Mouse (Mus musculus) spleen, adult 12 weeks (tissue): ENCODE measurements around the gene Fes.

Experiments
- DNase-seq: peaks from one replicate; pipeline ENCODE4 v3.0.0; 2022; ENCODE audit warnings: low spot score

Fes gene

DNA sequence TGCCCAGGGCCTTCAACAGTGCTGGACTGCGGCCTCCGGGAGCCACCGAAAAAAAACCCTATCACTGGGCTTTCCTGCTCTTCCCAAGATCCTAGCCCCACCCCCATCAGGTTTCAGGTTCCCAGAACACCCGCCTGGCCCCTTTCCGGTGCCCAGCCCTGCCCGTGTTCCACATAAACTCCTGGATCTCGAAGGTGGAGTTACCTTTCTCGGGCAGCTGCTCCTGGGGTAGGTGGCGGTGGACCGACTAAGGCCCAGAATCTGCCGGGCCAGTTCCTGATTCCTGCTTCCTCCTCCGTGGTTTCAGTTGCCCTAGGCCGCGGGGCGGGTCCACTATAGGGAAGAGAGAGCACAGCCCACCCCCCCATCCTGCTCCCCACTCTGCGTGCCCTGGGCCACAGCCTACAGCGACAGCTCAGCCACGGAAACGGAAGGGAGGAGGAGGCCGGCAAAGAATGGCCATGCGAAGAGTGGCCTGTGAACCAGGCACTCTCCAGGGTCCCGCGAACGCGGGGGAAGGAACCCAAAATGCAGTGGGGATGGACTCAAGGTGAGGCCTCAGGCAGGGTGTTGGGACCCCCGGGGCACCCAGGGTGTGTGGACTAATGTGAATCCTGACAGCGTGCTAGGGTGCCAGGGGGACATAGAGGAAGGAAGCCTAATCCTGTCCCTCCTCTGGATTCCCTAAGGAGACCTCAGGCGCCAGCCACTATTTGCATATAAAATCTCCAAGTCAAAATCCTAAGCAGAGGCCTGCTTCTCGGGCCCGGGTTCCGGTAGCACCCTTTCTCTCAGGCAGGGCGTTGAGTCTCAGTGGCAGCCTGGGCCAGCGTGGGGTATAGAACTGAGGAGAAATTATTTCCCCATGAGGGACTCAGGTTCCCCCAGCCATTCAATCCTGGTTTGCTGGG lies at the start of gene Fes:
Gene Fes (minus strand): TSS at position 314 of the 911 bp plus-strand sequence.
- no peak for DNase-seq

DNA sequence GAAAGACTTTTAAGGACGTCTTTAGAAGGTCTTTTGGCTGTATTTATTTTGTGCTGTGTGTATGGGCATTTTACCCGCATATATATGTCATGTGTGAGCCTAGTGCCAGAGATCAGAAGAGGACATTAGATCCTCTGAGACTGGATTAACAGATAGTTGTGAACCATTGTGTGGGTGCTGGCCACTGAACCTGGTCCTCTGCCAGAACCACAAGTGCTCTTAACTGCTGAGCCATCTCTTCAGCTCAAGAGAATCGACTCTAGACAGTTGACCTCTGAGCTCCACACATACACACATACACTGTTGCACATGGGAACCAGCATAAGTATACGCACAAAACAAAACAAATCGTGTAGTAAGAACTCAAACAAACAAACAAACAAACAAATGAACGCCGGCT lies 48.8 kb upstream of the Fes start:
- no peak for DNase-seq

DNA sequence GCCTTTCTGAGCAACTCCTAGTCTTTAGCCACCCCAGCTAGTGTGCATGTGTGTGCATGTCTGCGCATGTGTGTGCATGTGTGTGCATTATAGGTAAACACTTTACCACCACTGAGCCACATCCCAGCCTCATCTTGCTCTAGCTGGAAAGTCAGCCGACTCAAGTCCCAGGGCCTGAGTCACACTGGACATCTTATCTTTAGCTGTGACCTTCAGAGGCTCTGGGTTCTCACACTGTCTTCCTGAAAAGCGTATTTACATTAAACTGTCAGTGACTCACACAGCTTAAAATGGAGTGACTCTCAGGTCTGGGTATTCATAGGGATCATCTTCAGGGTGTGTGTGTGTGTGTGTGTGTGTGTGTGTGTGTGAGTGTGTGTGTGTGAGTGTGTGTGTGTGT lies 47.8 kb upstream of the Fes start:
- DNase-seq = no peak

DNA sequence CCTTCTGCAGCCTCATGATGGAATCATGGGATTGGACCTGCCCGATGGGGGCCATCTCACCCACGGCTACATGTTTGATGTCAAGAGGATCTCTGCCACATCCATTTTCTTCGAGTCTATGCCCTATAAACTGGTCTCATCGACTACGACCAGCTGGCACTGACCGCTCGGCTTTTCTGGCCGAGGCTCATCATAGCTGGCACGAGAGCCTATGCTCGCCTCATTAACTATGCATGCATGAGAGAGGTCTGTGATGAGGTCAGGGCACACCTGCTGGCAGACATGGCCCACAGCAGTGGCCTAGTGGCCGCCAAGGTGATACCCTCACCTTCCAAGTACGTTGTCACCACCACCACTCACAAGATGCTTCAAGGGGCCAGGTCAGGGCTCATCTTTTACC lies 41.9 kb upstream of the Fes start:
- DNase-seq = no peak

DNA sequence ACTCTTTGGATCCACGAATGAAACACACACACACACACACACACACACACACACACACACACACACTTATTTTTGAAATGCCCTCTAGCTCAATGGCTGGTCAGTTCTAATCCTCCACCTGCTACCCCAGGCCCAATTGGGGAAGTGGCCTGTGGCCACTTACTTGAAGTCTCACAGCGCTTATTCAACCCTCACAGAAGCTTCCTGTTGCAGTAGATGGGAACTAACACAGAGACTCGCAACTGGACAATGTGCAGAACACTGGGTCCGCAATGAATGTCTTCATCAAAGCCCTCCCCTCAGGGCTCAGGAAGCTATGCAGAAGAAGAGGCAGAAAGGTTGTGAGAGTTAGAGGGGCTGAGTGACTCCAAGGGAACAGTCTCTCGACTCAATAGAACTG lies 40.0 kb upstream of the Fes start:
- no peak for DNase-seq

DNA sequence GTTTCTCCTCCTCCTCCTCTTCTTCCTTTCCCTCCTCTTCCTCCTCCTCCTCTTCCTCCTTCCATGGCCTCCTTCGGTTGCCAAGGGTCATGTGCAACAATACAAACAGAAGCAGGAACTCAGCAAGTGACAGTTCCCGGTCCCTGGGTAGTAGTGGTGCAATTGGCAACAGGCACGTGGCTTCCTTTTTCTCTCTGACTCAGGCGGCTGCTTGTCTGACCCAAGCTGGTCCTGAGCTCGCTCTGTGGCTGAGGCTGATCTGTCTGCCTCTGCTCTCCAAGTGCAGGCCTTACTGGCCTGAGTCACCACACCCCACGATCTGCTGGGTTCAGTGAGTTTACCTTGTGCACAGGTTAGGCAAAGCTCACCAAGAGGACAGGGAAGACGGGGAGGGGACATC lies 38.6 kb upstream of the Fes start:
- no peak for DNase-seq

DNA sequence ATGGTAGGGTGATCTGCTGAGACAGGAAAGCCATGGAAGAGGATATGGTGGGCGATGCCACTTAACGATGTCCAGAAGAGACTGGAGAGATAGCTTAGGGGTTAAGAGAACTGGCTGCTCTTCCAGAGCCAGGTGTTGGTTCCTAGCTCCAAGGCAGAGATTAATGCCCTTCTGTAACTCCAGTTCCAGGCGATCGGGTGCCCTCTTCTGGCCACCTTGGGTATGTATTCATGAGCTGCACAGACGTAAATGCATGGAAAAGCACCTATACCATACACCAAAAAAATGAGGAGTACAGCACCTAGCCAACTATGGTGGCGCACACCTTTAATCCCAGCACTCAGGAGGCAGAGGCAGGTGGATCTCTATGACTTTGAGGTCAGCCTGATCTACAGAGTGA lies 37.0 kb upstream of the Fes start:
- DNase-seq = no peak

DNA sequence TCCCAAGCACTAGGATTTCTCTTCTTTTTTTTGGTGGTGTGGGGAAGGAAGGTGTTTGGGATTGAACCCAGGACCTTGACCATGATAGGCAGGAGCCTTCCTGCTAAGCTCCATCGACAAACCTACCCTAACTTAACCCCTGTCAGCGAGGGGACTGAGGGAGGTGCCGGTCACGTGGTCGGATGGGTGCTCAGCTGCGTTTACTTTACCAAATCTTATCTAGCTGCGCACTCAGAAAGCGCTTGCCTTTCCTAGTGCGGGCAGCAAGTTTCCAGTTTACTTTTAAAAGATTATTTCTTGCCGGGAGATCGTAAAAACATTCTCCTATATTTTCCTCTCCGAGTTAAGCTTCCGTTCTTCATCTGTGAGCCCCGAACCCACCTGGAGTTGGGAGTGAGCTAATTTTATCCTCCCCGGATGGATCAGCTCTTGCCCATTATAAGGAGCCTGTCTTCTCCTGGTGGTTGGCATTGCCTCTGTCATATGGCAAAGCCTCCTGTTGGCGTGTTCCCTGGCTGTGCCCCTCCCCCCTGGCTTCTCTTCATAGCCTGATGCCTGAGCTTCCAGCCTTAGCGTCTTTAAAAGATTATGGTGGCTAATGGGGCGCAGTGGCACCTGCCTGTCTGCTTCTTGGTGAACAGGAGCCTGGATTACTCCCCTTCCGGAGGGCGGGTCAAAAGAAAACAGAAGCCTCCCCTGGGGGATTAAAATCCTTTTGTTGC lies 35.2 kb upstream of the Fes start:
- no peak for DNase-seq

DNA sequence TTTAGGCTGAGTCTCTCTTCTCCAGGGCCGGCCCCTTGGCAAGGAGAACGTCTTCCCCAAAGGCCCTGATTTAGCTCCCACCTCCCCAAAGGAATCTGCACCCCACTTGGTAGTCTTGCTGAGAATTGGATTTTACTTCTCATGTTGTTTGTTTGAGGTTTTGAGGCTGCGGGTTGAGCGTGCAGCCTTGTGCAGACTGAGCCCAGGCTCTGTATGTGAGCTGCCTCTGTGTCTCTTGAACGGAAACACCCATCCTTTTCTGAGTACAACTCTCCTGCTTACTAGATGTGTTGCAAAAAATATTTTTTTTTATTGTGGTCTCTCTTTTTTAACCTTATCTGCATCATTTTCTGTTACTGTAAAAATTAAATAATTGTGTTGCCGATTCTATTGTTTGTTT lies 33.8 kb upstream of the Fes start:
- DNase-seq = no peak

DNA sequence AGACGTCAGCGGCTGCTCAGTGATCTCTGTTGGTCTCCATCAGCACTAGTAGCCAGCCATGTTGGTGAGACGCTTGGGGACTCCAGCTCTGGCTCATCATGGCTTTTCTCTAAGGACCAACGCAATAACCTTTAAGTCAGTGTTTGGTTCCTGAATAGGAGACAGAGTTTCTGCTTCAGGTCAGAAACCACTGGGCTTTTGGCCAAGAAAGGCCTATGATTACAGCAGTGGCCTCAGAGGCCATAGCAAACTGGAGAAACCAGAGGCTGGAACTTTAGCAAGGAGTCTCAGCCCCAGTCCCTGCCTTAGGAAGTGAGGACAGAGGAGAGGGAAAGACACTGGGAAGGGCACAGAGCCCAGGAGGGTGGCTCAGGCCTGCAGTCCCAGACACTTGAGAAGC lies 32.8 kb upstream of the Fes start:
- DNase-seq = no peak

DNA sequence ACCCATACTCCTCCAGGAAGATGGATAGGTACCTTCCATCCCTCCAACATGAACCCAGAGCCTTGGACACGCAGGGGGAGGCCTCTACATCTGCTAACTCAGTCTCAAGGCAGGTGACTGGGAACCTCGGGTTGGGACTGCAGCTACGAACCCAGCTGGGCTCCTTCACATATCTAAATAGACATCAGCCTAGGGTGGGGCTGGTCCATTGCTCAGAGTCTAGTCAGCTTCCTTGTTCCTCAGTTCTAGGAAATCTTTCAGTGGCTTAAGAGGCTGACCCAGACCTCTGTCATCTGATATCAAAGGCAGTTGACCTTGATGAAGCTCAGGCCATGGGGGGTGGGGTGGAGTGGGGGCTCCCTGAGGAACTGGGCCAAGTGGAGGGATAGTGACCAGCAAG lies 31.5 kb upstream of the Fes start:
- DNase-seq = no peak

DNA sequence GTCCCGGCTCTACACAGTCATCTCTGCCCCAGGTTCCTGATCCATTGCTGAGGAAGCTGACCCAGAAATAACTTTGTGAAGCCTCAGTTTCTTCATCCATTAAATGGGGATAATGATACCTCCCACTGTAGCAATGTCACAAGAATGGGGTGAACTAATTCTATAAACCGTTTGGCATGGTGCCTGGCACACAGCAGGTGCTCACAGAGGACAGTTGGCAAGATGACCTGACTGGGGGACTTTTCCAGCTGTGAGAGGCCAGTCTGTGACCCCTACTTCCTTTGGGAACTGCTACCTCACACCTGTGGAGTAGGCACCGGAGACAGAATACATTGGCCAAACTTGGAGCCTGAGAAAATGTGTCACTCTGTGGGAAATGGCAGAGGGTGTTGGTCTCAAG lies 30.3 kb upstream of the Fes start:
- no peak for DNase-seq

DNA sequence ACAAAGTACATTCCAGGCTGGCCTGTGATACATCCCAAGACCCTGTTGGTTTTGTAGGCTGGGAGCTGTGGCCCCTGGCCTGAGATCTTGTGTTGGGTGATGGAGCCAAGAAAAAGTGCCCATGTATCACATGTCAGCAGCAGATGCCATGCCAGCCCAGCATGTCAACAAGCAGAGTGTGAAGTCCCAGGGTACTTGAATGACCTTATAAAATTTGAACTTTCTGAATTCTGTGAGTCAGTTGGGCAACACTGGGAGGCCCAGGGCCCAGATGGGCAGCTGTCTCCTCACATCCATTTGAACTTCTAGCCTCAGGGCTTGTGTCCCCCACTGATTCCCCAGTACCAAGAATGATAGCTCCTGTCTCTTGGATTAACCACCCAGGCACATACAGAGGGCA lies 29.9 kb upstream of the Fes start:
- DNase-seq = no peak

DNA sequence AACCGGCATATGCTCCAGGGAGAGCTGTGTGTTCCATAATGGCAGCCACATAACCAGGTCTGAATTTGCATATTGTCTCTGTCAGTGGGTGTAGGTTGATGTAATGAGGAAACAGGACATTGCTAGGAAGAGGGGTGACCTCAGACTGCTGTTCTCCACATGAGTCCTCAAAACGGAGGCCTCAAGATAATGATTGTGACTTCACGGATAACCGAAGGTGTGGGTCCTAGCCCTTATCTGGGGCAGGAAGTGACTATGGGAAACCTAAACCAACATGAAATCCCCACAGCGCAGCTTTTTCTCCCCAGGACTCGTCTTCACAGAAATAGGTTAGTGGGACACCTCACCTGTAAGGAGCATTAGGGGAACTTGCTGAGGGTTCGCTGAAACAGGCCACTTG lies 29.2 kb upstream of the Fes start:
- DNase-seq = no peak

DNA sequence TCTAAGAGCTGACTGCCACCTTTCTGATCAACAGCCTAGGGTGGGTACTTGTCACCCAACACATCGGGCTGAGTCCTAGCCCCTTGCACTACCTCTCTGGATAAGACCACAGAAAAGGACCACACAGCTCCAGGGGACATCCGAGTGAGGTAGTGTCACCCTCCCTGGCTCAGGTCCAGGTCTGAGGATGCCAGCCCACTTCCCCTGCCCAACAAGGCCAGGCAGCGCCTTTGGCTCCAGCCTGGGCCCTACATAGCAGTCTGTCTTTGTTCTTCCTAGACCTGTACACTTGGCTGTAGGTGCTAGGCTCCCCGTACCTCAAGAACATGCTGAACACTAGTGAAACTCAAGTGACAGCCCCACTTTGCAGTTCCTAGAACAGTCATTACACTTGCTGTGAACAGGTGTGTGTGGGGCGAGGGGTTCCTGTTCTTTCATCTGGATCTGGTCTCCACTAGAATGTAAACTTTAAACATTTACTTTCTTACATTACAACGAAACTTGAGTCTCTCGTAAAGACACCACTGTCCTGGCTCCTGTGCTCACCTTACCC lies 26.6 kb upstream of the Fes start:
- no peak for DNase-seq

DNA sequence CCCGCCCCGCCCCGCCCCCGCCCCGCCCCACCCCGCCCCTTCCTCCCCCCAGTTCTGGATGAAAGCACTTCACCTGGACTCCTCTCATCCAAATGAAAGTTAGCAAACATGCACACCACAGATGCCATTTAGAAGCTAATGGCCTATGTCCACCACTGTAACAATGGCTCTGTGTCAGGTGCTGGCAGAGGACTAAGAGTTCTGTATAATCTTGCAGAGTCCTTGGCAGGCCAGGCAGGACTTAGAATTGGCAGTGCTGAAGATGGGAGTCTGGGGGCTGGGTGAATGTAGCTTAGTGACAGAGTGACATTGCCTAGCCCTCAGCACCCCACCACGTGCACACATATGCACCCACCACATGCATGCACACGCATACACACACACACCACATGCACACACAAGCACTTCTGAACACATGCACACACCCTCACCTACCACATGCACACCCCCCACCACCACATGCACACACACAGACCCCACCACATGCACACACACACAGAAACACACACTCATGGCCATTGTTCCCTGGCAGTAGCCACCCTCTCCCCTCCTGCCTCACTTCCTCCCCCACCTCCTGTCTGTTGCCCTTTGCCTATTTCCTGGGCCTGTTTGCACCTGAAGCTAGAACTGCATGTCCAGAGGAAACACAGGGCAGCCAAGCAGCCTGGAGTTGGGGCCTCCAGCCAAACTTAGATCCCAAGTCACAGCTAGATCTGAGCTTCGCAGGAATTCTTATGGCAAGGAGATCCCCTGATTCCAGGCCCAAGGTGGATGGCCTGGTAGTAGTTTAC lies 26.0 kb upstream of the Fes start:
- DNase-seq = no peak

DNA sequence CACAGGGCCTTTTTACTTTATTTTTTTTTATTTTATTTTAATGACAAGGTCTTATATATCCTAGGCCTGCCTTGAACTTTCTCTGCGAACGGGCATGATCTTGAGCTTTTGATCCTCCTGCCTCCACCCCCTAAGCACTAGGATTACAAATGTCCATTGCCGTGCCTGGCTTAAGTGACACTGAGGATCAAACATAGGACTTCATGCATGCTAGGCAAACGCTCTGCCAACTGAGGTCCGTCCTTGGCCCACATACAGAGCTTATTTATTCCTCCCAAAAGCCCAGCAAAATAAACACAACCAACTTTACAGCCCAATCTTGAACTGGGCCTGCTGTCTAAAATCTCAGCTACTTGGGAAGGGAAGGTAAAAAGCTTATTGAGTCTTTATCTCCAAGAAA lies 25.0 kb upstream of the Fes start:
- no peak for DNase-seq

DNA sequence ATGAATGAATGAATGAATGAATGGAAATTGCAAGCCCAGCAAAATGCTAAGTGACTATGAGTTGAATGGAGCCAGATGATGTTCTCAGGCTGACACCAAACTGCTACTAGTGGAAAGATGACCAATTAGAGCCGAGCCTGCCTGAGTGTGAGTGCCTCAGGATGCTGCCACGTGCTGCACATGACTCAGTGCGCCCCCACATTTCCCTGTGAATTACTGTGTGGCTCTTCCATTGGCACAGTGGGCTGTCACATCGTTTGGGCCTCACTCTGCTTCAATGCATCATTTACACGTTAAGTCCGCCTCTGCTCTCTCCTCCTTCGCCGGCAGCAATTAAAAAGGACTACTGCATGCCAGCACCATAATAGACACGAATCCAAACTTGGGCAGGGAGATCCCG lies 24.5 kb upstream of the Fes start:
- DNase-seq = no peak

DNA sequence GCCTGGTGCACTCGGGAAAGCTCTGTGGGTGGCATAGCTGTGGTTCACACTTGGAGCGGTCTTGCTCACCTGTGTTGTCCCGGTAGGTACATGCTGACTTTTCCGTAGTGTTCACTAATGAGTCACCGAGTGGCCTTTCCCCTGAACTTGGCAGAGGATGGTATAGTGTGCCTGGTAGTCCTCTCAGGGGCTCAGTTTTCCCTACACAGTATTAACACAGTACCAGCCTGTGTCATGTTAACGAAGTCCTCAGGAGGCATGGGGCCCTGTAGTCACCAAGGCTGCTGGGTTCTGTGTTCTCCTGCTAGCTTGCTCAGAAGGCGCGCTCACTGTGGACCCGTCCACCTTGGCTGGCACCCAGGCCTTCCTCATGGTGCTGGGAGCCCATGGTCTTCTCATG lies 22.6 kb upstream of the Fes start:
- no peak for DNase-seq

DNA sequence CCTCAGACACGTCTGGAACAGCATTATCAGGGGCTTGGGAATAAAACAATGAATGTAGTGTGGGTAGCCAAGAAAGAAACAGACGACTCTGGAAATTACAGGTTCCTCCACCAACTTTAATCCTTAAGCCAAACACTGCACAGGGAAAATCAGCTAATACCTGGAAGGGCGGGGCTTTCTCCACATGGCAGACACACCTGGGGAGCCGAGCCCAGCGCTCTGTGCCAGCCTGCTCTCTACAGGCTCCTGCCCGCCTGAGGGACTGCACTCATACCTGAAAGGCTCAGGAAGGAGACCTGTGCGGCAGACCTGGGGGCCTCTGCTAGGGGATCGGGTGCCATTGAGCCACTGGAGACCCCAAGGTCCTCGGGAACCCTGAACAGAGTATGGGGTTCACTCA lies 20.0 kb upstream of the Fes start:
- no peak for DNase-seq

DNA sequence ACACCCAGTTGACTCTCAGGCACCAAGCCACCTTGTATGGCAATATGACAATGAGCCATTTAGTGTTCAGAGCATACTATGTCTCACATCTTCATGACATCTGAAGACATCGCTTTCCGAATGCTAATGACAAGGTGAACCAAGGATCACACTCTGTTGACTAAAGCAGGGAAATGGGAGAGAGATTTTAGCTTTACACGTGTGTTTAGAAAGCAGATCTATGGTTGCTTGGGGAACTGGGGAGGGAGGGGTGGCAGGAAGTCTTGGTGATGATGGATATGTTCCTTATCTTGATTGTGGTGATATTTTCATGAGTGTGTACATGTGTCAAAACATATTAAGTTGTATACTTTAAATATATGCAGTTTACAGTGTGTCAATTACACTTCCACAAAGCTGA lies 18.4 kb upstream of the Fes start:
- no peak for DNase-seq

DNA sequence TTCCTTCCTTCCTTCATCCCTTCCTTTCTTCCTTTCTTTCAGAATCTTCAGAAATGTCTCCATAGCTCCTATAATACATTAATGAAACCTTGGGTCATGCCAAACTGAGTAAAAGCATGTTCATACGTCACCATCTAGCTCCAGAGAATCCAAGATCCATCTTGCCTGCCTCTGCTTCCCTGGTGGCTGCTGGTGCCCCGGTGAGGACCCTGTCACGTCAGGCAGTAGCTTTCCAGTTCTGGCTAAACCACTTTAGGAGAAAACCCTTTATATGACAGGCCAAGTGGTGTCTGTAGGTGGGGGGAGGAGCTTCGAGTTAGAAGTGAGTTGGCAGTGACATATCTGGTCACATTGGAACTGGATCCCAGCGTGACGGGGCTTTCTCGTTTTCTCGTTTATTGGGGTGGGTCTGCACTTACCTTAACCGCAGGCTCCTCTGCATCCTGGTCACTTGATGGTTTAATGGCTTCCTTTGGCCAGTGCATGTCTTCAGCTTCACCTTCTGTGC lies 17.5 kb upstream of the Fes start, which contains the start of gene Furin:
Gene Furin (minus strand): TSS at position 249 of the 508 bp plus-strand sequence.
- DNase-seq = no peak
